Mouse (Mus musculus) midbrain, embryonic 10.5 days (tissue): Measurements from ENCODE around the gene Grb7. TPM values are rescaled to one million over a fixed set of nuclear protein-coding genes. Genes with fewer than 3 reads are reported as not detected.

Source experiments
- DNase-seq: peaks from one replicate; pipeline ENCODE4 v3.0.0-alpha.2; 2017; ENCODE audit warnings: low spot score
- H3K27ac ChIP-seq: fragments of 300-500 bp; sonication (generic); replicated peaks from 2 replicates; pipeline ENCODE4 v1.5.1; 2016; ENCODE audit warnings: mild to moderate bottlenecking
- H3K27me3 ChIP-seq: fragments of 300-500 bp; sonication (generic); 2 replicates; pipeline ENCODE4 v1.6.1; 2016; ENCODE audit warnings: low read depth, mild to moderate bottlenecking; ENCODE audit not compliant: poor library complexity, severe bottlenecking
- H3K36me3 ChIP-seq: fragments of 300-500 bp; sonication (generic); 2 replicates; pipeline ENCODE4 v1.6.1; 2016; ENCODE audit warnings: mild to moderate bottlenecking, moderate library complexity
- H3K4me1 ChIP-seq: fragments of 300-500 bp; sonication (generic); 2 replicates; pipeline ENCODE4 v1.6.1; 2016
- H3K4me3 ChIP-seq: fragments of 300-500 bp; sonication (generic); 2 replicates; pipeline ENCODE4 v1.5.1; 2016; ENCODE audit warnings: mild to moderate bottlenecking, moderate library complexity
- H3K9me3 ChIP-seq: fragments of 300-500 bp; sonication (generic); replicated peaks from 2 replicates; pipeline ENCODE4 v1.6.1; 2016; ENCODE audit warnings: mild to moderate bottlenecking
- WGBS: fragments of 180-500 bp; shearing (Covaris S2); methylation state at CpG from one replicate; pipeline ENCODE4 v1.1.7; 2016; 5-methylcytosine and 5-hydroxymethylcytosine counted together
- polyA plus RNA-seq: library from polyadenylated mRNA; unstranded; fragments of >200 nt; fragmentation: Nextera tagmentation; extraction: Ambion mirVana; gene quantifications from 2 replicates; pipeline ENCODE4 v1.2.1, GENCODE M21; 2016

Grb7 gene
- polyA plus RNA-seq, 1 experiment from 2014 or later: 2.3 TPM

DNA sequence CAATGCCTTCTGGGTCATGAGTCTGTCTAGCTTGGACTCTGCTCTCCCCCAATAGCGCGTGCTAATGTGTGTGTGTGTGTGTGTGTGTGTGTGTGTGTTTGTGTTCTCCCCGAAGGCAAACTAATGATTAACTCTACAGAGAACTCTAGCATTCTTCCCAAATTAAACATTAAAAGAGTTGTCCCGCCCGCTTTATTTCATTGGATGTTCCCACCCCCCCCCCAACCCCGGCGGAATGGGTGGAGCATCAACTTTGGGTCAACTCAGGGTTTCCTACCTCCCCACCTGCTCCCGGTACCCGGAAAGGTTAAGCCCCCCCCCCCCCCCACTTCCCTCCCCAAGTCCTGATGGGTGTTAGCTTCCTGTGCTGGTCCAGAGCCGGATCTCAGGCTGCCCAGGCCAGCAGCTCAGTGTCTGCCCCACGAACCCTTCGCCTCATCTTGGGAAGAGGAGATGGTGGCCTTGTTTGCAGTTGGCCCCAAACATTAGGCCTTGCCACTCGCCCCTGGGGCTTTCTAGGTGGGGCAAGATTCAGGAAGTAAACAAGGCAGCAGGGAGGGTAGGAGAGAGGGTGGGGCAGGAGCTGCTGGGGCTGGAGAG lies 2.1 kb downstream of the Grb7 start:
- H3K36me3 ChIP-seq: no peaks in the 10 kb centered on the region
- H3K4me3 ChIP-seq: 0 out of 2 replicates have a peak overlapping the region, but pooled peaks have one; percentile 38
- no peaks in the 10 kb centered on the region for H3K9me3 ChIP-seq
- peaks cover 50% of the 10 kb centered on the region for H3K27me3 ChIP-seq
- H3K27ac ChIP-seq: no peak overlapping the region
- DNase-seq: no peak
- H3K4me1 ChIP-seq: peaks cover 24% of the 10 kb centered on the region
- WGBS: 46% methylated on average over 13 of the region's 13 CpGs

DNA sequence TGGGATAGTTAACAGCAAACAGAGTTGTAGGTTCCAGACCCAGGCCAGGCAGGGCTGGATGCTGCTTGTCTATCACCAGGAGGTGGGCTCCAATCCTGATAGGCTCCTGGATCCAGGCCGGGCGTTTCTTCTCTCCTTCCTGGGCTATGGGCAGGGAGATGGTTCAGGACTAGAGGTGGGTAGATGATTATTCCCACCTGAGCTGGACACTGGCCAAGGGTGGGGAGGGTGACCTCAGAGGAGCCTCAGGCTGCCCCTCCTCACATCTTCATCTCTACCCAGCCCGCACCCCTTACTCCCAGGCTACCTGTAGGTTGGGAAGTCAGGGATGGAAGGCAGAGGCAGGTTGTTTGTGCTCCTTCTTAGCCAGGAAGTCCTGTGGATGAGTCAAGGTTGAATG lies 3.2 kb downstream of the Grb7 start:
- Histone ChIP-seq H3K36me3 (no peaks in the 10 kb centered on the region), H3K4me1 (peaks cover 24% of the 10 kb centered on the region), H3K27ac (no peak overlapping the region), H3K27me3 (peaks cover 50% of the 10 kb centered on the region), H3K4me3 (no peak overlapping the region), H3K9me3 (no peaks in the 10 kb centered on the region)
- DNase-seq: no peak
- 84% methylated on average over 3 of the region's 3 CpGs for WGBS

DNA sequence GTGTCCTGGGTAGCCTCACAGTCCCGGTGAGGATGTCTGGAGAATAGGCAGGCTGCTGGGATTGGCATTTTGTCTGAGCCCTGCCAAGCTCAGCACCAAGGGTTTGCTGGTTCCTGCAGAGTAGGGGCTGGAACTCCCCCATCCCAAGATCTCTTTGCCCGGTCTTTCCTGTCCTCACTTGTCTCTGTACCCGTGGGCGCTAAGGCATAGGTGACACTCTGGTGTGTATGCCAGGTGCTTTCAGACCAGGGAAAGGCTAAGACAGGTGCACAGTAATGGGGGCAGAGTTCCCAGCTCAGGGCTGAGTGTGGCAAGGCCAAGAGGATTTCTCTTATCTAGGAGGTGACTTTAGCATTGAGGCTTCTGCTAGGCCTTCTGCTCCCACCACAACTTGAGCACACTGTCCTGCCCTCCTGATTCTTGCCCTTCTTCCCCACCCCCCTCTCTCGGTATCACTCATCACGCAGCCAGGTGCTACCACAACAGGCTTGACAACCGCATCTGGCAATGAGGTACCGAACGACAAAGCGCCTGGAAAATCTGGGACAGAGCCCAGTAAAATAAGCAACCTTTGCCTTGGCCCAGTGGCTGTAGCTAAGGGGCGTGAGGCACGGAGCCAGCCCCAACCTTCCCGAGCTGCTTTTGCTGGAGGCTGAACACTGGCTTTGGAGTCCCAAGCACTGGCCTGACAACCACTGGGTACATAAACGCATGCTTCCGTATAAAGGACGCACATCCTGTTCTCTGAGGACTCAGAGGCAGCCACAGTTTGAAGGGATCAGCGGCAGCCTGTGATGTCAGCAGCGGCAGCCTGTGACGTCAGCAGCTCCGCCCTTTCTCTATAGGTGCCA lies 4.0 kb downstream of the Grb7 start:
- peaks cover 47% of the 10 kb centered on the region for H3K27me3 ChIP-seq
- no peak overlapping the region for H3K4me3 ChIP-seq

DNA sequence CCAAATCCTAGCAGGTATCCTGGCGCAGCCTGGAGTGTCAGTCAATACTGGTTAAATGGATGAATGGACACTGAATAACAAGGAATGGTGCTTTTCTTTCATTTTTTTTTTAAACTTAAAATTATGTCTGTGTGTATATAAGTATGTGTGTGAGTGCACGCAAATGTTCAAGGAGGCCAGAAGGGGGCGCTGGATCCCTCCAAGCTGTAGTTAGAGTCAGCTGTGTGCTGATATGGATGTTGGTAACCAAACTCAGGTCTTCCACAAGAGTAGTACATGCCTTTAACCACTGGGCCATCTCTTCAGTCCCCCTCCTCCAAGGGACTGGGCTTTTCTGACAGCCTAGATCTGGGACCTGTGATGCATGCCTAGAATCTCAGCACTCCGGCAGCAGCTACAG lies 9.3 kb downstream of the Grb7 start:
- Histone ChIP-seq H3K27me3 (peaks cover 35% of the 10 kb centered on the region), H3K27ac (no peak overlapping the region), H3K4me3 (no peak overlapping the region), H3K9me3 (no peaks in the 10 kb centered on the region), H3K36me3 (no peaks in the 10 kb centered on the region), H3K4me1 (peaks cover 19% of the 10 kb centered on the region)
- no peak for DNase-seq
- 83% methylated on average over 4 of the region's 4 CpGs for WGBS

More for the DNA sequence above, 4.0 kb downstream of the Grb7 start:
- WGBS: 89% methylated on average over 20 of the region's 20 CpGs
- Histone ChIP-seq H3K9me3 (no peaks in the 10 kb centered on the region), H3K27ac (no peak overlapping the region), H3K36me3 (no peaks in the 10 kb centered on the region), H3K4me1 (peaks cover 24% of the 10 kb centered on the region)
- no peak for DNase-seq

DNA sequence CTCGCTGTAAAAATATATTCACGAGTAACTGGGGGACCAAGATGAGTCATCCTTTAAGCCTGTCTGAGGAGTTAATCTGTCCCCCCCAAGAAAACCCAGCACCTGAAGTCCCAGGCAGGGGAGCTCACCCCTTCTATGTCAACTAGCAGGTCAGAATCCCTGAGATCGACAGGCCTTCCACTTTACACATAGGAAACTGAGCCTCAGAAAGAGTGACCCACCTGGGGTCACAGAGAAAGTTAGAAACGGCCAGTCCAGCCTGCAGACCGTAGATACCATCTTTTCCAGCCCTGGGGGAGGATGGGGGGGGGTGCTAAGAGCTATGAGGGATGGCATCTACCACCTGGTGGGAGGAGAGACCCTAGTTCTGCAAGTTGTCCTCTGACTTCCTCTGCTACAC lies 10.4 kb downstream of the Grb7 start:
- no peaks in the 10 kb centered on the region for H3K36me3 ChIP-seq
- no peak for DNase-seq
- peaks cover 19% of the 10 kb centered on the region for H3K4me1 ChIP-seq
- no peak overlapping the region for H3K4me3 ChIP-seq
- H3K27ac ChIP-seq: no peak overlapping the region
- WGBS: 75% methylated on average over 5 of the region's 5 CpGs
- H3K9me3 ChIP-seq: no peaks in the 10 kb centered on the region
- H3K27me3 ChIP-seq: peaks cover 45% of the 10 kb centered on the region

DNA sequence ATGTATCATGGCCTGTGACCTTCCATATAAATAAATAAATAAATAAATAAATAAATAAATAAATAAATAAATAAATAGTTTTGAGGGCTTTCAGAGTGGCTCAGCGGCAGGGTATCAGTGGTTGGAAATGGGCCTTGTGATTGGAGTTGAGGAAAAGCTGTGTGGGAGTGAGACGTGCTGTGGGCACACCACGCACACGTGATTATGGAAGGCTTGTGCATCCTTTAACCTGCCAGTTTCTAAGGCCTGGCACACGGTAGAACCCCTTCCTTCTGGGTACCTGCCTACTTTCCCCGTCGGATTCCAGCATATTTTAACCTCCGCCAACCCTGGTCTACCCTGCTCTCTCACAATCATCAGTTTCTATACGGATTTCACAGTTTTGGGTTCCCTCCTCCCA lies 10.8 kb downstream of the Grb7 start:
- 18% methylated on average over 9 of the region's 9 CpGs for WGBS
- peak overlapping the region; percentile 70 for H3K4me3 ChIP-seq
- H3K4me1 ChIP-seq: peaks cover 19% of the 10 kb centered on the region
- DNase-seq: no peak
- no peaks in the 10 kb centered on the region for H3K36me3 ChIP-seq
- peak overlapping the region; percentile 82 for H3K27ac ChIP-seq
- H3K9me3 ChIP-seq: no peaks in the 10 kb centered on the region
- H3K27me3 ChIP-seq: peaks cover 49% of the 10 kb centered on the region

DNA sequence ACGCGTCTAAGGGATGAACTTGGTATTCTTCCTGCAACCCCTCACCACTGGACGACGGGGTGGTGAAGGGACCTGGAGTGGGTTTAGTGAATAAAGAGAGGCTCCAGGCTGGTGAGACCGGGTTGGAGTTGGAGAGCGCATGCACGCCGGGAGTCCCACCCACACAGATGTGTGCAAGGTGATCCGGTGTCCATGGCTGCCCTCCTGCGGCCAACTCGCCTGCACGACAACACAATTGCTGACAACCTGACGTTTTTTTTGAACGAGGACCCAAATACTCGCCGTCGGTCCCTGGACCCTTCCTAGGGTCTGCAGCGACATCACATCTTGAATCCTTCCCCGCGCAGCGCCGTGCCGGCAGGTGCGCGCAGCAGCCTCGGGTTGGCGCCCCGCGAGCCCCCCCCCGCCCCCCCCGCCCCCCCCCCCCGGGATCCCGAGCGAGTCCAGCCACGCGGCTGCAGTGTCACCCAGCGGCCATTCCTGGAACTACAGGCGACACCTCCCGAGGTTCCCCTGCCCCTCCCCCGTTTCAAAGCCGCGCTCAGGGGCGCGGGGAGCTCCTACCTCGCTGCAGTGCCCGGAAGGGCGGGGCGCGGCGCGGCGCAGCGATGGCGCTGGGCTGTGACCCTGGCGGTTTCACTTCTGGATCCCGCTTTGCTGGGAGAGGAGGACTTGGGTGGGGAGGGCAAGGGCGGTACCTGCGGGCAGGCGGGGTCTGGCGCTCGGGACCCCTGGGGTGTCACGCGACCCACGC lies 11.3 kb downstream of the Grb7 start:
- Histone ChIP-seq H3K27ac (peak overlapping the region; percentile 82), H3K27me3 (peaks cover 55% of the 10 kb centered on the region), H3K4me3 (peak overlapping the region; percentile 70), H3K9me3 (no peaks in the 10 kb centered on the region), H3K4me1 (peaks cover 19% of the 10 kb centered on the region), H3K36me3 (no peaks in the 10 kb centered on the region)
- under 1% methylated on average over 58 of the region's 64 CpGs for WGBS
- DNase-seq: peak; percentile 84

DNA sequence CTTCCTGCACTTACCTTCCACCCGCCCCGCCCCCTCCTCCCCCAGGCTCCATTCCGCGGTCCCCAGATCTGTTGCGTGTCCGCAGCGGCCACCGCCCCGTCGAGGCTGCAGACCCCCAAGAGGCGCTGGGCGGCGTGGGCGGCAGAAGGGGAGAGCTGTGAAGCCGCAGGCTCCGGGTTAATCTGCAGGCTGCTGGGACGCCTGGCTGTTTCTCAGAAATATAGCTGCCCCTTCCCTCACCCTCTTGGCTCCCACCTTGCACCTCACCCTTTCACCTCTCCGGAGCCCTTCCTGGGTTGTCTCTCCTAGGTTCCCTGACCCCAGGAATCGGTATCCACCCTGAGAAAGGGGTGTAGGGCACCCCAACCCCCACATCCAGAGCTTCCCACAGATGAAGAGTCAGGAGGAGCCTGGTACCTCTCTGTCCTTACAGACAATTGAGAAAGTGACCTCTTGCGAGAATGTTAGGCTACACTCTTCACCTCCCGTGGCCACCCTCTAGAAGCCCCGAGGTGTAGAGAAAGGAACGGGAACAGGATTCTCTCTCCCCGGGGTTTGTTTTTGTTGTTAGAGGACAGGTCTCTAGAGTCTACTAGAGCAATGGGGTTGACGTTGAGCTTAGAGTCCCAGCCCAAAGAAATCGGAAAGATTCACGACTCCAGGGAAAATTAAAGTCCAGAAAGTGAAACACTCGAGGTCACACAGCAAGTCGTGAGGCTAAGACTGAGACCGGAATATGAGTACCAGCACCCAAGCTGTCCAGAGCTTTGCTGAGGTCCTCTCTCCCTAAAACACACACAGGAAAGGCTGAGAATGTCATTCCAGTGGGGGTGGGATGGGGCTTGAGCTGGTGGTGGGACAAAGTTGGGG lies 12.2 kb downstream of the Grb7 start:
- H3K9me3 ChIP-seq: no peaks in the 10 kb centered on the region
- no peaks in the 10 kb centered on the region for H3K36me3 ChIP-seq
- peaks cover 56% of the 10 kb centered on the region for H3K27me3 ChIP-seq
- peak overlapping the region; percentile 82 for H3K27ac ChIP-seq
- H3K4me1 ChIP-seq: peaks cover 19% of the 10 kb centered on the region
- DNase-seq: no peak
- H3K4me3 ChIP-seq: peak overlapping the region; percentile 70
- 4% methylated on average over 30 of the region's 30 CpGs for WGBS

DNA sequence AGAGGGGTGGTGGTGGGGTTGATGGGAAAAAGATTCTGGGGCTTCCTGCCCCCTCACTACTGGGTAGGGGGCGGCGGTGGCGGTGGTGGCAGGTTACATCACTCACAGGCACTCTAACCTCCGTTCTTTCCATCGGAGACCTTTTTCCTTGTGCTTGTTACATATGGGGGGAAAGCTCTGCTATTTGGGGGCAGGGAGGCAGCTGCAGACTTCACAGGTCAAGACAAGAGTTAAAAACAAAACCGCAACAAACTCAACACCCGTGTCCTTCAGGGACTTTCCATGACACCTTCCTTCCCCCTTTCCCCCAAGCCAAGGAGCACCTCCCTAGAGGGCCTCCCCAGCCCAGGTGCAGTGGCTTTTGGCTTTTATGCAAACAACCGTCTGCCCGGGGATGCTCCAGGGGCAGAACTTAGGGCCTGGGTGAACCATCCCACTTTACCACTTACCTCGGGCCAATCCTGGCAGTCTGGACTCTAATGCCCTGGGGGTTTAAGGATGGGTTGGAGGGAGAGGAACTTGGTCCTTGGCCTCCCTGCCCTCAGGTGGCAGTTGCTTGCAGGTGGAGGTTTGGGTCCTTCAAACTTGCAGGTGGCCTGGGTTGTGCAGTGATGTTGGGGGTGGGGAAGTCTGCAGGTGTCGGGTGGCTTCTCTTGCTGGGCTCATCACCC lies 13.0 kb downstream of the Grb7 start:
- 19% methylated on average over 11 of the region's 11 CpGs for WGBS
- Histone ChIP-seq H3K4me3 (no peak overlapping the region), H3K9me3 (no peaks in the 10 kb centered on the region)

DNA sequence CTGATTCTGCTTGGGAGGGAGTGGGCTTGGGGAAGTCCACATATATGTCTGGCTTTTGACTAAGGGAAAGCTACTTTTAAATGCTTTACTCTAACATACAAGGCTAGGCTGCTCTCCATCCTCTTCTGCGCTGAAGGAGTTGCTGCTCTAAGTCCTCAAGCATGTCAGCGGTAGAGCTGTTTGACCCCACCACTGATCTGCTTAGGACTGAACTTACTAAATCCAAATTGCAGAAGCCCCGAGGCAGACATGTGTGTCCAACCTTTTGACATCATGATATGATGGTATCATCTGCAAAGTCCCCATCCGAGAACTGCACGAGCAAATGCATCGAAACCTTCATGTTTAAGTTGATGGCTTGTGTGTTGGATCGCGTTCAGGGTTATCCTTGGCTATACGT lies 13.7 kb downstream of the Grb7 start:
- 80% methylated on average over 9 of the region's 9 CpGs for WGBS
- DNase-seq: no peak
- Histone ChIP-seq H3K4me1 (peaks cover 19% of the 10 kb centered on the region), H3K36me3 (no peaks in the 10 kb centered on the region), H3K4me3 (no peak overlapping the region), H3K9me3 (no peaks in the 10 kb centered on the region), H3K27ac (no peak overlapping the region), H3K27me3 (peaks cover 56% of the 10 kb centered on the region)

More for the DNA sequence above, 13.0 kb downstream of the Grb7 start:
- no peaks in the 10 kb centered on the region for H3K36me3 ChIP-seq
- no peak for DNase-seq
- H3K27ac ChIP-seq: no peak overlapping the region
- peaks cover 56% of the 10 kb centered on the region for H3K27me3 ChIP-seq
- peaks cover 19% of the 10 kb centered on the region for H3K4me1 ChIP-seq

DNA sequence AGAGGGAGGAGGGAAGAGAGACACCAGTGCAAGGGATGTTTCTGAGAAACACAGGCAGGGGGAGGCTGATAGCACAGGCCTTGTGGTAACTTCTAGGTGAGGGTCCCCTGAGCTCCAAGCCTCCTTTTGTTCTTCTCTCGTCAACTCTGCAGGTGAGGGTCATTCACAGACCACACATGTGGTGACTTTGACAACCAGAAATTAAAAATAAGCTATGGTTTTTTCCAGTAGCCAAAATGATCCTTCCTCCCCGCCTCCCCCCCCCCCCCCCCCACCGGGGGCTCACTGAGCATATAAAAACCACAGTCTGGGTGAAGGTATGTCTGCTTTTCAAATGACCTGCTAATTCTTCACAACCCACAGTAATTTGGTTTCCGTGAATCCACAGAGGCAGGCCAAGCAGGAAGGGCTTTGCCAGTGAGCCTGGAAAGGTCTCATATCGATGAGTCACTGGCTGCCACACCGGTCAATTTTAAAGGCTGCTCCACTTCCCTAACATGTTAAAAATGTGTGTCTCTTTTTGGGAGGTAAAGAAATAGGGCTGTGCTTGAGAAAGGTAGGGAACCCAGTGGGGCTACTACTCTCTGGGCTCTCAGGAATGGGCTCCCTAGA lies 15.0 kb downstream of the Grb7 start:
- DNase-seq: no peak
- Histone ChIP-seq H3K9me3 (no peaks in the 10 kb centered on the region), H3K4me3 (no peak overlapping the region), H3K27me3 (peaks cover 49% of the 10 kb centered on the region), H3K36me3 (no peaks in the 10 kb centered on the region), H3K27ac (no peak overlapping the region), H3K4me1 (peaks cover 19% of the 10 kb centered on the region)
- WGBS: 56% methylated on average over 6 of the region's 6 CpGs
